Mouse (Mus musculus) spleen, postnatal 10 days (tissue): Measurements from ENCODE around the gene Gm20388.
"Not testable (repeated sequence)": the region's sequence is repeated elsewhere in the genome, so short reads cannot be mapped to it uniquely, and the experiment has no call there.

ENCODE experiments used
- DNase-seq, 2 experiments: peaks; one replicate each; pipeline ENCODE4 v3.0.0; 2021 to 2022; ENCODE audit warnings: low spot score in 2 of 2

The Gm20388 gene

DNA sequence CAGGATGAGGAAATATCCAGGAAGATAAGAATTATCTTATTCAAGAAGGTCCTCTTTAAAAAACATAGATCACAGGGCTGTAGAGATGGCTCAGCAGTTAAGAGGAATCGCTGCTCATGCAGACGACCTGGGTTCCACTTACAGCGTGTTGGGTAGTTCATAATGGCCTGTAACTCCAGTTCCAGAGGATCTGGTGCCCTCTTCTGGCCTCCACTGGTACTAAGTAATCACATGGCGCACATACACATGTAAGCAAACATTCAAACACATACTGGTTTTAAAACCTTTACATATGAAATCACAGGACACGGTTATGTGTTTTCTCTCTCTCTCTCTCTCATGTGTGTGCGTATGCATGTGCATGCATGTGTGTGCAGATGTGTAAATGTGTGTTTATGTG, 1226.2 kb downstream of the Gm20388 start:
- no peak for DNase-seq

DNA sequence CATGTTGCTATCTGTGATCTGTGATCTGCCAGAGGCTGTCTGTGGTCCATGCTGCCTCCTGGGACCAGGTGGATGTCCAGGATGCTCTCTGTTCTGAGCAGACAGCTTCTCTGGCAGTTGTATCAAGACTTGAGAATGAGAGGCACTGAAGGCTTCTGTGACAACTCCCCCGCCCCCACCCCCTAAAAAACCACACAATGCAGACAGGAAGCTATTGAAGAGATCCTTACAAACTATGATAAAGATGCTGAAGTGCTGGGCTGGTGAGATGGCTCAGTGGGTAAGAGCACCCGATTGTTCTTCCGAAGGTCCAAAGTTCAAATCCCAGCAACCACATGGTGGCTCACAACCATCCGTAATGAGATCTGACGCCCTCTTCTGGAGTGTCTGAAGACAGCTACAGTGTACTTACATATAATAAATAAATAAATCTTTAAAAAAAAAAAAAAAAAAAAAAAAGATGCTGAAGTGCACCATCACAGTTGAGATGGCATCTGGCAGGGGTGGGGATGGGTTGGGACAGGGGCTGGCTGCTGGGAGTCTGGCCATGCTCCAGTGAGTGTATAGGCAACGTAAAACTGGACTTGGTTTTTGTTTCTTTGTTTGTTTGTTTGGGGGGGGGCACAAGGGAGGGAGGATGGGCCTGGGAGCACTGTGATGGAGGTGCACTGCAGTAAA, 1235.0 kb downstream of the Gm20388 start:
- DNase-seq, result not testable (repeated sequence)

DNA sequence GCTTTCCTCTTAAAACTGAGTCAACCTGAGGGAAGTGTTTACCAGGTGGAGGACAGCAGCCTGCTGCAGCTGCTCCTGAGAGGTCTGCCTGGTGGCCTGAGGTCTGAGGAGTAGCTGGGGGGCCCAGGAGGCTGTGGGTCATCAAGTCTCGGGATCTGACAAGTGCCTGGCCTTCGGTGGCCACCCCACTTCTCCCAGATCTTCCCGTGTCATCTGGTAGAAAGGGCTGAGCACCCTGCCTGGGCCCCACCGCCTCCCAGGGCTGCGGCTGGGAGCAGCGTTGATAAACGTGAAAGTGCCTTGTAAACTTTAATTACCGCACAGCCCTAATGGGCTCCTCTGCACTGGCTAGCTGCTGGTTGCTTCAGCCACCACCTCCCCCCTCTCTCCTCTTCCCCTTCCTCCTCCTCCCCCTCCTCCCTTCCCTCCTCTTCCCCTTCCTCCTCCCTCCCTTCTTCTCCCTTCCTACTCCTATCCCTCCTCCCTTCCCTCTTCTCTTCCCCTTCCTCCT, 1238.0 kb downstream of the Gm20388 start:
- no peak for DNase-seq

DNA sequence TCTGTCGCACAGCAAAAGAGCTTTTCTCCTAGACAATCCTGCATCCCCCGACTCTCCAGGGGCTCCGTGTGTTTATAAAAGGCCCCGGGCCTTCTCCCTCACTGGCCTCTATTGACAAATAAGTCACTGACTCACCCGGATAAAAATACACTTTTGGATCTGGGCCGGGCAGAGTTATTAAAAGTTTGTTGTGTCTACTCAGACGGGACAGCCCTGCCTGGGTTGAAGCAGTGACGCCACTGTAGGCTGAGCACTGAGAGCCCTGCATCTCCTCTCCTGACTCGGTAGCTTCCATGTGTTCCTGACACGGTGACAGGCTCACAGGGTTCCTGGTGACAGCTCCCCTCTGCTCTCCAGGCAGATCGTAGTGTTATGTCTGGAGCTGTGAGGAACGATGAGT, 1241.8 kb downstream of the Gm20388 start:
- DNase-seq, result no peak

DNA sequence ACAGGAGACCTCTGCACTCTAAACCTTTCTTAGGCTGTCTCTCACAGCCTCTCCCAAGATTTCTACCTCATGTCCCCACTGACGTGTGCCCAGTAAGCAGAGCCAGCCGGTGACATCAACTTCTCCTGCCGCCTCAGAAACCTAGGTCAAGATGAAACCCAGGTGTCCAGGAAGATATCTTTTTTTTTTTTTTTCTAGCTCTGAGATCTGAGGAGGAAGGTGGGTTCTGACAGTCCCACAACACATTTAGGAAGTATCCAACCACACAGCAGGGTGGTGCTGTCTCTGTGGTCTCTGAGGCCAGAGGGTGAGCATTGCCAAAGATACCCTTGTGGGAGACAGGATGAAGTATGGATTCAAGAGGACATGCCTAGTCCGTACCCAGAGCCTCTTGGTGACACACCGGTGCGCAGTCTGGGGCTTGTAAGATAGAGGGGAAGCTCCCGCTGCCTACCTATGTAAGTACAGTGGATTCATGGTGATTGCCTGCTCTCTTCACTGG, 1246.4 kb downstream of the Gm20388 start:
- DNase-seq, result no peak

DNA sequence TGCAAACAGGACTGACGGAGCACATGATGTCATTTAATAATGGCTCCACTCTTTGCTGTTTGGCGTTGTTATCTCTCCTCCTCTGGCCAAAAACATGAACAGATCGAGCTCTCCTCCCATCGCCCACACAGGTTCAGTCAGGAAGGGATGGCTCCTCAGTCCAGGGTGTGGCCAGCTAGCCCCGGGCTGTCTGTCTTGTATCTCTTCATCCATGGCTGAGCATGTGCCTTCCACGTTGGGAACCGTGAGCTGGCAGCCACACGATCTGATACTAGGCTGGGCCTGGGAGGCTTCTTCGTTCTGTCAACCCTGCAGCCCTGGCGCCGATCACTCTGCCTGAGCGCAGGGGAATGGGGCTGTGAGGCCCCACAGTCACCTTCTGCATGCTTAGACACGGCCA, 1248.2 kb downstream of the Gm20388 start:
- no peak for DNase-seq

DNA sequence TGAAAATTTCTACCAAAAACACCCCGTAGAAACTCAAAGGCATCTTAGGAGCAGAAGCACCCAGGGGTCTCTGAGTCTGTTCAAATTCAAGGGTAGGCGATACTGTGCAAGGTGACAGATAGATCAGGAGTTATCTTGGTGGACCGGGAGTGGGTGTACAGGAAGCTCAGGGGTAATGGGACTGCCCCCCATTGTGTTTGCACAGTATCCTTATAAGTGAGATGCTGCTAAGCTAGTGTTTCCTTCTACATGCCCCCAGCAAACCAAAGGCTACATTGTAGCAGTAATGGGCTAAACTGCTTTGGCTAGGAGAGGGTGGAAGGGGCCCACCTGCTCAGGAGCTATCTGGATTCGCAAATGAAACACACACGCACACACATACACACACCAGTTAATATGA, 1250.8 kb downstream of the Gm20388 start:
- no peak for DNase-seq

DNA sequence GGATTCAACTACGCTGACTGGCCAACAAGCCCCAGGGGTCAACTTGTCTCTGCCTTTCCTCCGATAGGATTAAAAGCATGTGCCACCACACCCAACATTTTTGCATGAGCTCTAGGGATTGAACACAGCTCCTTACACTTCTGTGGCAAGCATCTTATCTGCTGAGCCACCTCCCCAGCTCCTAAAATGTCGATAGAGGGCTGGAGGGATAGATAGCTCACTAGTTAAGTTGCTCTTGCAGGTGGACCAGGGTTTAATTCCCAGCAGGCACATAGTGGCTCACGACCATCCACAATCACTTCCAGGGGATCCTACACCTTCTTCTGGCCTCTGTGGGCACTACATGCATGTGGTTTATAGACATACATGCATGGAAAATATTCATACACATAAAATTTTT, 1251.8 kb downstream of the Gm20388 start:
- no peak for DNase-seq

DNA sequence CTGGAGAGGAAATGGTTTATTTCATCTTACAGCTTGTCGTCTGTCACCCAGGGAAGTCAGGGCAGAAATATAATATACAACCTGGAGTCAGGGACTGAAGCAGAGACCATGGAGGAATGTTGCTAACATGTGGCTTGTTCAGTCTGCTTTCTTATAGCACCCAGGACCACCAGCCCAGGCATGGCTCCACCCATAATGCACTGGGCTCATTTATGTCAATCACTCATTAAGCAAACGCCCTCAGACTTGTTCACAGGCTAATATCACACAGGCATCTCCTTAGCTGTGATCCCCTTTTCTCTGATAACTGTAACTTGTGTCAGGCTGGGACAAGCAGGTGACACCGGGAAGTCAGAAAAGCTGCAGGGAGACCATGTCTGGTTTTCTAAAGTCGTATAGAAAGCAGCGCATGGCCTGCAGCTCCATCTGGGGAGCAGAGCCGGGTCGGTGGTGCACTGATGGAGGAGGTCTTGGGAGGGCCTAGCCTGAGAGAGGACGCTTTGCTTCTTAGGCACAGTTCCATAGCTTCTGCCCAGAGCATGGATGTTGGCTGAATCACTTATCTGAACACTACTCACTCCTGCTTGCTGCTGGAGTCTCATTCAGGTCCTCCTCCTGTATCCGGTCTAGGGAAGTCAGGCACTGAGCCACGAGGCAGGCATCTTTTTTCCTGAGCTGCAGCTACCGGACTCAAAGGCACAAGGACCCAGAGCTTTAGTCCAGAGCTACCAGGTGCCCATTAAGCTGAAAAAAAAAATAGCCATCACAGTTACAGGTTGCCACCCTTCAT, 1252.5 kb downstream of the Gm20388 start:
- DNase-seq, result no peak

DNA sequence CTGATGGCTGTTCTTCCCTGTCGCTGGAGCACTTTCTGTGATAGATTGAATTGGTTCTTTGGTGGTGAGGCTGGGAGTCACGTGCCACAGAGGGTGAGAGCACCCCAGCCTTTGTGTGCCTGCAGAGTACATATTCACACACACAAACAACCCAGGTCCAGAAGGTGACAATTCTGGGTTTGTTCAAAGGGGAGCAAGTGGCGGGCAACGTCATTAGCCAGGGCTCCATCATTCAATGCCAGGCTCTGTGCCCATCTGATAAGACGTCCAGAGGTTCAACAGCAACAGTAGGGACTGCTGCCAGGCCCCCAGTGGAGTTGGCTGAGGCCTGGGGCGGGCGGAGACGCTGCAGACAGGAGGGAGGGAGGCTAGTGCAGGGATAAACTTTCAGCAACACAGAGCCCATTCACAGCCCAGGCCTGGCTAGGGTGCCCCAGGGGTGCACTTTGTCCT, 1253.4 kb downstream of the Gm20388 start:
- DNase-seq, result no peak

DNA sequence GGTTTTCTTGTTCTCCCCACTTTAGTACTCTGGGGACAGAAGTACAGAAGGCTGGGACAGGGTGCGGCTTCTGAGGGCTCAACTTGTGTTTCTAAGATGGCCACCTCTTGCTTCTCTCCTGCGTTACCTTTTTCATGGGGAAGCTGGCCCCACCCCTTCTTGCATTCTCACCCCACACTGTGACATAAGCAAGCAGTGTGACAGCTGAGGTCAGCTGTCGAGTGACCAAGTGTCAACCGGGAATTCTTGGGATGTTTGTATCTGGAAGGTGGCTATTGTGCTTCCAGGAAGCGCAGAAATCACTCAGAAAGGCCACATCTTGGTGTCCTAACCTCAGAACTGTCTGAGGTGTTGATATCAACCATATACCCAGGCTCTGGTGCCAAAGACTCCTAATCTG, 1257.4 kb downstream of the Gm20388 start:
- no peak for DNase-seq

DNA sequence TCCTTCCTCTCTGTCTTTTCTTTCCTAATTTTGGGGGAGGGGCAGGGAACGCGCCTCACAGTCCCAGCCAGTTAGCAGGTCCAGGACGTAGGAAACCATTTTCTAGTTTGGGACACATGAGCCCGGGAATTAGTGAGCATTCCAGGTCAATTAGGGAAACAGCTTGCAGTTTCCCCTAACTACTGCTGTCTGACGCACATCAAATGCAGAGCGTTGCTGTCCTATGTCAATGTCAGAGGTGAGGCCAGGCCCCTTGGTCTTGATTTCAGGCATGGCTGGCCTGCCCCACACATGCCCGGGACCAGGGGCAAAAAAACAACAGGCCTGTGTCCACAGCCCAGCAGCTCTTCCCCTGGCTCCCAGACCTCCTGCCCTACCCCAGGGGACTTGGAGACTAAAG, 1259.5 kb downstream of the Gm20388 start:
- DNase-seq, result no peak

DNA sequence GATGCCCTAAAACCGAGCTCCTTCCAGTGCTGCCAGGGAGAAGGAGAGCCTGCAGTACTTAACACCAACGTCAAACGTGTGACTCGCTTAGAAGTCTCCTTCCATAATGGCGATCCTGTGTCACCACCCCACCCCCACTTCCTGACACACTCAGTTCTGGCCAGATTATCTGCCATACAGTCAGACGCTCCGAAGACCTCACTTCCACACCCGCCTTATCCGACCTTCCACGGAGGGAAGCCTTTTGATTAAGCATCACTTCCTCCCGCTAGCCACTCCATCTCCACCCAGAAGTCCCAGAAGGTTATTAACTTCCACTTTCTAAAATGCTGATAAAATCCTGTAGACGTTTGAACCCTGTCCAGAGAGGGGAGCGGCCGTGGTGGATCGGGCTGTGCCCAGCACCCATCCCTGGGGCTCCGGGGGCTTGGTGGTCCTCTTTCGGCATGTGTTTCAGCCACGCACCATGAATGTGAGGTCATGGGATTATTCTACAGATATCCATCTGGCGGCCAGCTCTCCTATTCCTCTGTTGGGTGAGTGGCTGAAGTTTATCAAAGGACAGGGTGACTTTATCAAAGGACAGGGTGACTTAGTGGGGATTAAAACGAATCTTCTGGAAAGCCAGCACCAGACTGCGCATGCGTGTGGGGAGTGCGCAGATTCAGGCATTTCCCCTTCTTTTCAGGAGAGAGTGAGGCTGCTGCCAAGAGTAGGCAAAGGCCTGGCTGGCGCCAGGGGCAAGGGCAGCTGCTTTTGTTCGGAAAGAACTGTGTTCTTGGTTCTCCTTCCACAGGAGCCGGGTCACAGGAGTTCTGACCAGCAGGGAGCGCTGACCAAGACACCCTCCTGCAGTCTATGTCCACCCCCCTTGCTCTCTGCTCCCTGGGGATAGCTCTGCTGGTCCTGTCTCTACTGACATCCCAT, 1260.2 kb downstream of the Gm20388 start:
- DNase-seq, result no peak

DNA sequence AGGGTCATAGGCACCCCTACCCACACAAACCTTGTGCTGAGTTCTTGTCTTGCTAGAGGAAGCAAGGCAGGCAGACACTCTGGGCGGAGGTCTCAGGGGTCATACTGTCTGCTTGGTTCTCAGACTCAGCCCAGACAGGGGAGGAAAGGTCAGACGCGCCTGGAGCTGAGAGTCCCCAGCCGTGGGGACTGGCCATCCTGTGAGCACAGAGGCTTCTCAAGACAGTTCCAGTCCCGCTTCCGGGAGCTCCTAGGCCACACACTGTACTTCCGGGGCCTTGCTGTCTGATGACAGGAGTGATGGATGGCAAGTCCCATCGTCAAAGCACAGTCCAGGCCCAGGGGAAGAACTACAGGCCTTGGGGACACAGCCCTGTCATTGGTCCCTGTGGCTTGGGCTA, 1261.9 kb downstream of the Gm20388 start:
- no peak for DNase-seq

DNA sequence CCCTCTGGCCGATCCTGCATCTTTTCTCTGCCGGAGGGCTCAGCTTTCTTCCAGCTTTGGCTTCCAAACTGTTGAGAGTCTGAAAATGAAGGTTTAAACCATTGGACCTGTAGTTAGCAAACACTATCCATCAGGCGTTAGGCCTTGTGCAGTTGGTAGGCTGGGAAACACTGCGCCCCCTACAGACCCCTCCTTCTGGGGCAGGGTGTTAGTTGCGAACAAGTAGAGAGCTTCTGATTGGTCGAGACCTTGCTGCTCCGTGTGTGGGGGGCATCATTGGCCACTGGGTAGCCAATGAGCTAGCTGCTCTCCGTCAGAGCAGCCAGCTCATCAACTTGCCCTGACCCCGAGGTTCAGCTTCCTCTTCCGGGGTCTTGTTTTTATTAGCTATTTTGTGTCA, 1263.5 kb downstream of the Gm20388 start:
- no peak for DNase-seq

DNA sequence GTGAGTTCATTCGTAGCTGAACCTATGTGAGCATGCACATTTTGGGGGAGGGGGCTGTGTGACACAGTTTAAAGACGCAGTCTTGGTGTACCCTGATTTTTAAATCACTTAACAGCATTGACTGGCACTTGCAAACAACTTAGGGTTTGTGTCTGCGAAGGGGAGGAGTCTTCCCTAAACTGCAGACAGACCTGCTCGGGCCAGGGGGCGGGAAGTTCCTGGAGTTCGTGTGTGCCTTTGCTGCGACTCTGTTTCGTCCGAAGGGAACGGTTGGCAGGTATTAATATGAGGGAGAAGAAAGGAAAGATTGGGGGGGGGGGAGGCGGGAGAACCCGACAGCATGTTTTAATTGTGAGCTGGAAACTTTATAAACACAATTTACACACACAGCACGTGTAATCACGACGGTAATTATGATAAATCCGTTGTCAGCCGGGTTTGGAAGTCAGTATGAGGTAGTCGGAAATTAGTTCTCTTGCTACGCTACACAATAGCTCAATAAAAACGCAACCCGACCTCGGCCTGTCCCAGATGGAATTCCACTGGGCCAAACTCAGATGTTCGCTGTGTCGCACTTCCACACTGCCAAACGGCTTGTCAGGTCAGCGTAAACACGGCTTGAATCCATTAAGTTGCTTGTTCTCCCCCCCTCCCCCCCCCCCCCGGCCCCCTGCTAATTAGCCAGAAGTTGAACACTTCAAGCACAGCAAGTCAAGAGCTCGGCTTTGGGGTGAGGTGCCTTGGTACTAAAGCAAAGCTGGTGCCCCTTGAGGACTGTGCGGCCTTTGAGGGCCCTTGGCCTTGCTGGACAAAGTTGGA, 1264.3 kb downstream of the Gm20388 start:
- no peak for DNase-seq

DNA sequence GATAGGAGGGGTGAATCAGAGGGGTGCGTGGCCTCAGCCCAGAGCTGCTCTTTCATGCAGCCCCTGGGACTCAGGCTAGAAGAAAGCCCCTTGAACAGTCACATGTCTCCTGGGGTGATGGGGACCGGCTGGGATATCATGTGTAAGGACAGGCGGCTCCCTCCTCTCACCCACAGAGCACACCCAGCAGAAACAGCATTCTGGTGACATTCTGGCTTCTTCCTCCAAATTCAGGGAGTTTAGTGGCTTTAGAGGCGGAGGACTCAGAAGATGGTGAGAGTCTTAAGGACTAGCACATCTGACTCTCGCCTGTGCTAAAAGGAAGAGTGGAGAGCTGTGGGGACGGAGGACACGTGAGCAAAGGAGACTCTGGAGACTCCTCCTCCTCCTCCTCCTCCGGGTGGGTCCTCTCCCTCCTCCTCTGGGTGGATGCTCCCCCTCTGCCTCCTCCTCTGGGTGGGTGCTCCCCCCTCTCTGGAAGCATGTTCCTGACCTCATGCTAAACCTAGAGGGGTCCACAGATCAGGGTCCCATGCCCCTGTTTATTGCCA, 1265.0 kb downstream of the Gm20388 start:
- no peak for DNase-seq

DNA sequence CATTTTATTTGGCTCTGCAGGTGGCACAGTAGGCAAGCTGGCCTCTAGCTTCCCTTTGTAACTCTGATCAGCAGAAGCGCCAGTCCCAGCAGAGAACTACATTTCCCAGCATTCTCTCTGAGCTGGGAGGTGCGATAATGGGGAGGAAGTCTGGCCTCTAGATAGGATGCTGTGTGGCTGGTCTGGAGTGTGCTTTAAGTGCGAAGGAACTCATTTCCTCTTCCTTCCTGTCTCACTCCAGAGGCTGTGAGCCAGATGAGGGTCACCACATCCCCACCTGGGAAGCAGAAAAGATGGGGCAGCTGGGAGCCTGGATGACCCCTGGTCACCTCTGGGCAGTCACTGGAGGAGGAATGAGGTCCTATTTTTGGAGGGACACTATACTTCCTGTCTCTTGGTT, 1265.7 kb downstream of the Gm20388 start:
- no peak for DNase-seq

DNA sequence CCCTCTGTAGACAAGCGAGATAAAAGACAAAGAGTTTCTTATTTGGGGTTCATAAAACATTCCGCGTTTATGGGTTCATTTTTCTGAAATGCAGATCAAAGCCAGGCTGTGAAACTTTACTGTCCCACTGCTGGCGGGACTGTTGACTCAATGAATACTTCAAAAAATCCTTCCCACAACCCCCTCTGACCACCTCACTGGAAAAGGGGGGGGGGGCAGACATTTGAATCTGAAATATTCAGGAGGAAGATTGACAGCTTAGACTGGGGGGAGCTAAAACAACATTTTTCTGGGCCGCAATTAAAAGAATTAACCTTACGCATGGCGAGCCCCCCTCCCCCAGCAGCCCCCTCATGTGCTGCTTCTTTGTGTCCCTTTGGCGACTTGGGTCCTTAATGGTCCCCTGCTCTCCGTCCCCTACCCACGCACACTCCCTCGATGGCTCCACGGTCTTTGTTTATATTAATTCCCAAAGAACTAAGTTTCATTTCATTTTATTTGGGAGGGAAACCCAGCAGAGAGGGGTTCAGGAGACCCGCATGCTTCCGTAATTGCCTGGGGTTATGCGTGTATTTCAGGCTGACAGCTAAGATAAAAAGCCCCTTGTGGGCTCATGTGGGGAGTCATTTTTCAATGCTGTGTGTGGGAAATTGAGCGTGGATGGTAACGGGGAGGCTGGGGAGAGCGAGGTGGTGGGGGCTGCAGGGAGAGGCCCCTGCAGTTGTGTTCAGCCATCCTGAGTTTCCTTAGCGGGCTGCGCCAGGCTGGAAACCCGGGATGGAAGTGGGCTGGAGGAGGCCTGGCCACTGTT, 1270.0 kb downstream of the Gm20388 start:
- DNase-seq, result no peak
